Mouse (Mus musculus) gastrocnemius, adult 2 months (tissue): ENCODE results near the gene Serpinb9. TPM values are rescaled to one million over a fixed set of nuclear protein-coding genes. Genes with fewer than 3 reads are reported as not detected.

ENCODE experiments used
- DNase-seq: peaks from one replicate; pipeline ENCODE4 v3.0.0; 2022
- H3K27ac ChIP-seq: fragments of 200-600 bp; 2 replicates; pipeline ENCODE4 v1.8.1; 2022; ENCODE audit warnings: mild to moderate bottlenecking
- H3K4me3 ChIP-seq: fragments of 200-600 bp; 2 replicates; pipeline ENCODE4 v1.8.1; 2022; ENCODE audit warnings: mild to moderate bottlenecking, moderate library complexity
- CTCF ChIP-seq: fragments of 200-600 bp; IDR thresholded peaks from 2 replicates; pipeline ENCODE4 v1.8.1; 2022; ENCODE audit warnings: antibody characterized with exemption, mild to moderate bottlenecking, moderate library complexity
- intact Hi-C: fragments of 180-260 bp; cut with DNase I; formaldehyde crosslinking; loops from one replicate; pipeline ENCODE4 v1.15.1; 2025
- total RNA-seq, 2 experiments: library from RNA; stranded (reverse); gene quantifications; 2 replicates each; pipeline ENCODE4 v1.2.3; 2021

Serpinb9 gene
- total RNA-seq, 2 experiments from 2014 or later: 1.5 to 2.3 TPM

DNA sequence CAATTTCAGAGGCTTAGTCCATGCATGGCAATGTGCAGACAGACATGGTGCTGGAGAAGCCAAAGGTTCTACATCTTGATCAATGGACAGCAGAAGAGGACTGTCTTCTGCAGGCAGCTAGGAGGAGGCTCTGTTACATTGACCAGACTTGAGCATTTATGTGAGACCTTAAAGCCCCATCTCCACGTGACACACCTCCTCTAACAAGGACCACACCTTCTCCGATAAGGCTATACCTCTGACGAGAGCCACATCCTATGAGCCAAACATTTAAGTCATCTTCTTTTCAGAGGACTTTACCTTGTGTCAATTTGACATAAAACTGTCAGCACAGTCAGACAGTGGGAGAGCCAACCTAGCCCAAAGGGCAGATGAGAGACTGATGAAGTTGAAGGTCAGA is 32.3 kb upstream of the Serpinb9 start:
- DNase-seq: no peak
- no peak for TF ChIP-seq CTCF
- Histone ChIP-seq H3K27ac (no peak overlapping the region), H3K4me3 (no peak overlapping the region)
- intact Hi-C loops: no loop called here

GRCm38 (mm10) chr13:32974268-32974667 is 28.8 kb upstream of the Serpinb9 start:
- H3K27ac ChIP-seq: no peak overlapping the region
- TF ChIP-seq CTCF: no peak
- H3K4me3 ChIP-seq: no peak overlapping the region
- no peak for DNase-seq
- intact Hi-C loops: no loop called here

DNA sequence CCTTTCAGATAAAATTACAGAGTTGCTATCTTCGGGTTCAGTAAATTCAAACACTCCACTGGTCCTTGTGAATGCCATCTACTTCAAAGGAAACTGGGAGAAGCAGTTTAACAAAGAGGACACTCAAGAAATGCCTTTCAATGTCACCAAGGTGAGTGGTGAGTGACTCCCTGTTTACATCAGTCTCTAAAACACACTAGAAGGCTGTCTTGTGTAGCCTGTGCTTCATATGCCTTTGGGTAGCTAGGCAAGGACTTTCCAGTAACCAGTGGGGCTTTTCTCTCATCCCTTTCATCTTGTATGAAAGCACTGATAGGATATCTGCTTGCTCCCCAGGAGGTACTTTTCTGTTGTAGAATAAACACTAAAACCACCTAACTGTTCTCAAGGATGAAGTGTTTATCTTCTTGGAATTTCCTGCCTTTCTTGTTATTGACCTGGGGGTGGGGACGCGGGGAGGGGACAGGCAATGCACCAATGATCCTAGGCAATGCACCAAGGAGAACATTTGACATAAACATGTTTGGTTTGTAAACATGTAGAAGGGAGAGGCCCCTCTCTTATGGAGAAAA is 28.1 kb upstream of the Serpinb9 start:
- Histone ChIP-seq H3K4me3 (no peak overlapping the region), H3K27ac (no peak overlapping the region)
- DNase-seq: no peak
- intact Hi-C loops: no loop called here
- no peak for TF ChIP-seq CTCF

GRCm38 (mm10) chr13:32975710-32976109 is 27.3 kb upstream of the Serpinb9 start:
- intact Hi-C loops: no loop called here
- no peak for DNase-seq
- TF ChIP-seq CTCF: no peak
- Histone ChIP-seq H3K27ac (no peak overlapping the region), H3K4me3 (no peak overlapping the region)

- no peak for DNase-seq
- Histone ChIP-seq H3K27ac (no peak overlapping the region), H3K4me3 (no peak overlapping the region)
- no peak for TF ChIP-seq CTCF
- intact Hi-C loops: no loop called here
These were observed 20.5 kb upstream of the Serpinb9 start for GRCm38 (mm10) chr13:32982556-32983042.

GRCm38 (mm10) chr13:32986256-32986655 is 16.8 kb upstream of the Serpinb9 start:
- DNase-seq: no peak
- H3K27ac ChIP-seq: no peak overlapping the region
- H3K4me3 ChIP-seq: no peak overlapping the region
- no peak for TF ChIP-seq CTCF
- intact Hi-C loops: no loop called here

- Histone ChIP-seq H3K27ac (no peak overlapping the region), H3K4me3 (no peak overlapping the region)
- TF ChIP-seq CTCF: no peak
- no peak for DNase-seq
- intact Hi-C loops: no loop called here
These were observed 9.7 kb upstream of the Serpinb9 start for GRCm38 (mm10) chr13:32993152-32993893.

DNA sequence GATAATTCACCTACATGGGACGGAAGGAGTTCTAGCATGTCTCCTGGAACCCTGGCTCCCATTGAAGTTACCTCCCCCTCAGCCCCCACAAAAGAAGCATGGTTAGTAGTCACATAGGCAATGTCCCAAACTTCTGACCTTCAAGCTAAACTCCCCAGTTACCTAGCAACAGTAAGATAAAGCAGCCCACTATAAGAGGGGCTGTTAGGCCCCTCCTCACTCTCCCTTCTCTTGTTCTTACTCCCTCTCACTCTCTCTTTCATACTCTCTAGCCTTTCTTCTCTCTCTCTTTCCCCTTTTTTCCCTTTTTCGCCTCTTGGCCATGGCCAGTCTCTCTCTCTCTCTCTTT is 9.2 kb upstream of the Serpinb9 start:
- intact Hi-C loops: no loop called here
- no peak overlapping the region for H3K4me3 ChIP-seq
- DNase-seq: no peak
- no peak for TF ChIP-seq CTCF
- H3K27ac ChIP-seq: no peak overlapping the region

DNA sequence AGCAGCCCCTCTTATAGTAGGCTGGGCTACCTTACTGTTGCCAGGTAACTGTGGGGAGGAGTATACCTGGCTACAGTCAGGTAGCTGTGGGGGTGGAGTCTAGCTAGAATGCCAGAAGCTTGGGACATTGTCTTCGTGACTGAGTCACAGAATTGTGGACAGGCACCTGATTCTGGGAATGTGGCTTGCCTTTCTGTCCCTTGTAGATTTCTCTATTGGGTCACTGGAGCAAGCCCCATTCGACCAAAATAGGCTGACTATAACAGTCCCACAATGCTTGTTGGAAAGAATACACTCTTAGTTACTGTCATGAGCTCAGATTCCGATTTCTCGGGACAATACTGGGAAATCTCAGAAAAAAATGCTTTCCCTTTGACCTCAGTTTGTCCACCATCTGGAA is 8.0 kb upstream of the Serpinb9 start:
- H3K27ac ChIP-seq: no peak overlapping the region
- intact Hi-C loops: no loop called here
- DNase-seq: no peak
- H3K4me3 ChIP-seq: no peak overlapping the region
- TF ChIP-seq CTCF: no peak

GRCm38 (mm10) chr13:33001341-33001740 is 1.7 kb upstream of the Serpinb9 start:
- intact Hi-C loops: loop anchor here (5.0 kb wide), 2 partner anchors 76 to 99 kb away; partner anchors contain the start of gene Serpinb1b
- no peak for TF ChIP-seq CTCF
- Histone ChIP-seq H3K27ac (no peak overlapping the region), H3K4me3 (no peak overlapping the region)
- no peak for DNase-seq

DNA sequence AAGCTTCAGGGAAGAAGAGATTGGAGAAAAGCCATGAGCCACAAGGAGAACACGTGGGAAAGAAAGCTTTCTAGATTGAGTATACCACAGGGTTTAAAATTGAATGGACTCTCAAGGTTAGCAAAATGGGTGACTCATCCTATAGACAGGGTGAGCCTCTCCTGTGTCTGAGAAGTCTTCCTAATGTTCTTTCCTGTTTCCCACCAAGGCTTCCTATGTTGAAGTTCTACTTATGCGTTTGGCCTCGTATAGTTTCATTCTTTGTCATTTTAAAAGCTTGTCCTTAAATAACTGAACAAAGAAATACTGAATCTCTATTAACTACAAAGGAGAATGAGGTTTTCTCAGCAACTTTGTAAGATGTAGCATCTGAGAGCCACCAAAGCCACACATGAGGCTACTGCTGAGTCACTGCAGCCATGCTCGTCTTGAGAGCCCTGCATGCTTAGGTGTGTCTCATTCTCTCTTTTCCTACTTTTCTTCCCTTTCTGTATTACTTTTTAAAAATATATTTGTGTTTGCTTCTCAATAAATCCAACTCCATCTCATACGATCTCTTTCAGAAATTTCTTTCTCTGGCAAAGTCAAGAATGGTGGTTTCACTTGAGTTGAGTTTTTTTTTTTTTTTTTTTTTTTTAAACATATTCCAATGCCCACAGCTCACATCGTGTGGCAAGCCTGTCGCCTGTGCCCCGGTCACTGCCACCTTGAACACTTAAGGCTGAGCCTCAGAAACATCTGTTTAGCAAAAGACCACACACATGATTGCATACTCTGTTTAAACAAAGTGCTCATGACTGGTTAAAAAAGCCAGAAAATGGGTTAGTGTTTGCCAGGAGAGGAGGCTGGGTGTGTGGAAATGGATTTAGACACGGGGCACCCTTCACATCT is 718 bp downstream of the Serpinb9 start:
- TF ChIP-seq CTCF: no peak
- no peak for DNase-seq
- peak overlapping the region; percentile 89 for H3K27ac ChIP-seq
- intact Hi-C loops: loop anchor here (5.0 kb wide), 2 partner anchors 74 to 101 kb away; partner anchors contain the start of gene Serpinb1b
- peak overlapping the region; percentile 75 for H3K4me3 ChIP-seq

DNA sequence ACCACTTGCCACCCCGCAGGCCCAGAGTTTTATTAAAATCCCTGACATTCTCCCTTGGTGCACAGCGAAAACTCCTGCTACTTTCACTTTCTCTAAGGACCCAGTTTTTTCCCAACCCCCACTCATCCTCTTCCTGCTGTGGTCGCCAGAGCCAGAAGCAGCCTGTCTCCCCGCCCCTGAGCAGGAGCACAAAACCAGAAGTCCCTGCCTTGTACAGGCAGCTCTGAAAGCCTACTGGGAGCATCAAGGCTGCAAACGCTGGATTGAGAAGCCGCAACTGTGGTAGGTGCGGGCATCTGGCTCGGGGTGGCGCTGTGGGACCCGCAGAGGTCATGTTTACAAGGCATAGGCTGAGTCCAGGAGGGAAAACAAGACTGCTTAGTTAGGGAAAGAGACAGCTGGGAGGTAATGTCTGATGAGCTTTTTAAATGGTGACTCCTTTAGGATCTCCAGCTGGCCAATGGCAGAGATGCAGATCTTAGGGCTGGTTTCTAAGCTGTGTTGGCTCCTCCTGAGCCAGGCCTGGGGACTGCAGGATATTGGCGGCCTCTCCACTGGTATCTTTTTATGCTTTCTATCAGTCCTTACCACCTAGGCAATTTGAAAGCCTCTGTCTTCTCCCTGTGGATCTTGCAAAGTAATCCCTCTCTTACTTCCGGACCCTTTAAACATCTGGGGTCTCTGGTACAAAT is 1.5 kb downstream of the Serpinb9 start:
- peak; percentile 81 for TF ChIP-seq CTCF
- peak; percentile 89 for DNase-seq
- Histone ChIP-seq H3K4me3 (peak overlapping the region; percentile 75), H3K27ac (peak overlapping the region; percentile 89)
- intact Hi-C loops: loop anchor here (5.0 kb wide), 2 partner anchors 73 to 102 kb away; partner anchors contain the start of gene Serpinb1b
